Mouse (Mus musculus): ENCODE results near the gene Gtf3c5. TPM values are rescaled to one million over a fixed set of nuclear protein-coding genes. Genes with fewer than 3 reads are reported as not detected.

The Gtf3c5 gene
- polyA plus RNA-seq, 1 experiment from 2014 or later, result 28.6 TPM

DNA sequence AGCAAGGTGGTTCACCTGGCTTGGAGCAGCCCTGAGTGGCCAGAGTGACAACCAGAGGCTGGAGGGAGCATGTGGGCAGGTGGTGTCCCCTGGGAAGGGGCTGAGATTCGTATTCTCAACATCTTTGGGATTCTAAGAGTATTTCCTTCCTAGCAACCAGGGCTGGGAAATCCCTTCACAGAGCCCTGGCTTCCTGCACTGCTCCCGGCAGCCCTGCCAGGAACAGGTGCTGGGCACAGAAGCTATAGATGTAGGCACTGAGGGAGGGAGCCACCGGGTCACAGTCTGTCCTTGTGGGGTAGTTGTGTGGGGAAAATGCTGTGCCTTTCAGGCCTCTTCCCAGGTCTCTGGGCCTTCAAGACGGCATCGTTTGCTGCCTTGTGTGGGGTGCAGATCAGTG is 63.0 kb downstream of the Gtf3c5 start:
- peaks cover 21% of the 10 kb centered on the region for H3K4me1 ChIP-seq (ENCODE audit: control insufficient read depth, insufficient read depth, low read length)
- no peaks in the 10 kb centered on the region for H3K27me3 ChIP-seq (ENCODE audit: control insufficient read depth, insufficient read depth, low read length)
- H3K36me3 ChIP-seq (ENCODE audit: control insufficient read depth, insufficient read depth), result no peaks in the 10 kb centered on the region
- H3K9me3 ChIP-seq (replicated peaks; ENCODE audit: control insufficient read depth, low read length), result no peaks in the 10 kb centered on the region
- H3K9ac ChIP-seq (ENCODE audit: low read length), result no peak overlapping the region
- no peak overlapping the region for H3K4me3 ChIP-seq (ENCODE audit: low read length)
- H3K4me2 ChIP-seq (ENCODE audit: low read depth, low read length), result no peak overlapping the region
- H3K27ac ChIP-seq (ENCODE audit: low read length), result no peak overlapping the region
- 76% methylated on average over 5 of the region's 5 CpGs for WGBS
- no peak for ATAC-seq (replicated peaks; ENCODE audit: extremely low read depth, insufficient read depth, low FRiP score)

DNA sequence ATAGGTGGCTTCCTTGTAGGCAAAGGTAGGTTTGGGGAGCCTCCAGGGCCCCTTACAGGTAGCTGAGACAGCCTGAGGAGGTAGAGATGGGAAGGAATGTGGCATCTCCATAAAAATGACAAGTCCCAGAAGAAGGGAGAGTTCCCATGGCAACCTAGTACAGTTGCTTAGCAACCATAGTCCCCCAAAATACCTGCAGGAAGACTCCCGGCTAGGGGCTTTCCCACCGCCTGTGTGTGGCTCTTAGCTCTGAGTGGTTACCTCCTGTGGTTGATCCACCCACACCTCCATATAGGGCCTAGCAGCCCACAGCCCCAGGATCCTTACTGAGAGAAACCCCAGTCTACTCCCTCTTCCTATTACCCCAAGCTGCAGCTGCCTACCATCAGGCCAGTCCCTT is 65.3 kb downstream of the Gtf3c5 start:
- H3K9me3 ChIP-seq (replicated peaks; ENCODE audit: control insufficient read depth, low read length), result no peaks in the 10 kb centered on the region
- H3K4me3 ChIP-seq (ENCODE audit: low read length), result no peak overlapping the region
- H3K4me2 ChIP-seq (ENCODE audit: low read depth, low read length), result no peak overlapping the region
- peaks cover 17% of the 10 kb centered on the region for H3K4me1 ChIP-seq (ENCODE audit: control insufficient read depth, insufficient read depth, low read length)
- no peak for ATAC-seq (replicated peaks; ENCODE audit: extremely low read depth, insufficient read depth, low FRiP score)
- H3K27ac ChIP-seq (ENCODE audit: low read length), result no peak overlapping the region
- WGBS, result 62% methylated on average over 2 of the region's 2 CpGs
- H3K27me3 ChIP-seq (ENCODE audit: control insufficient read depth, insufficient read depth, low read length), result no peaks in the 10 kb centered on the region
- H3K9ac ChIP-seq (ENCODE audit: low read length), result no peak overlapping the region
- no peaks in the 10 kb centered on the region for H3K36me3 ChIP-seq (ENCODE audit: control insufficient read depth, insufficient read depth)

DNA sequence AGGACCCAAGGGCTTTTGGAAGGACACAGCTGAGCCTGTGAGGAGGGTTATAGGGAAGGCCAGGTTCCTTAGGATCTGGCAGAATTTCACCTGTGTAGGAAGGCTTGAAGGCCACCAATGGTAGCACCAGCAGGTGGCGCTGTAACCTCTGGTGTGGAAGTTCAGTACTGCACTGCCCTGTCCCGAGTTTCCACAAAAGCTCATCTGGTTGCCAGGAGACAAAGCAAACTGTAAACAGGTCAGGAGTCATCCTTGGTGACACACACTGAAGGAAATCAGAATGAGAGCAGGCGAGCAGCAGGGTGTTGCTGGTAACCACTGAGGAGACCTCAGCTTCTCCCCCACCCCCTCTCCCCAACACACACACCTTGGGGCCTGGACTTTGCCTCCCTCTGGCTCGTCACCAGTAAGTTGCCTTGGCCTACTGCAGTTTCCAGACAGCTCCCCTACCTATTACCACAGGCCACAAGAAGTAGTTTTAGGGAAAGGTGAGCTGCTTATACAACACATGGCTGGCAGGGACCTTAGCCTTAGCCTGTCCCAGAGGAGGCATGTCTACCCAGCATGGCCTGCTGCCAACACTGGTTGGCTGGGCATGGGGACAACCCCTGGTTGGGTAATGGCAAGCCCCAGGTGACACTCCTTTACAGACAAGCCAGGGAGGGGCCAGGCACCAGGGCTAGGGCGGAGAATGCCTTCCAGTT is 66.2 kb downstream of the Gtf3c5 start:
- Histone ChIP-seq H3K4me3 (ENCODE audit: low read length) (no peak overlapping the region), H3K9me3 (replicated peaks; ENCODE audit: control insufficient read depth, low read length) (no peaks in the 10 kb centered on the region), H3K36me3 (ENCODE audit: control insufficient read depth, insufficient read depth) (no peaks in the 10 kb centered on the region), H3K9ac (ENCODE audit: low read length) (no peak overlapping the region), H3K27ac (ENCODE audit: low read length) (no peak overlapping the region), H3K4me1 (ENCODE audit: control insufficient read depth, insufficient read depth, low read length) (peaks cover 17% of the 10 kb centered on the region), H3K27me3 (ENCODE audit: control insufficient read depth, insufficient read depth, low read length) (no peaks in the 10 kb centered on the region), H3K4me2 (ENCODE audit: low read depth, low read length) (no peak overlapping the region)
- peak; percentile 46; the same call in 1 of the 2 replicates for ATAC-seq (replicated peaks; ENCODE audit: extremely low read depth, insufficient read depth, low FRiP score)
- WGBS, result 41% methylated on average over 5 of the region's 5 CpGs

Small RNA genes within 50 kb of the gene (microRNA-seq; reads per million reads assigned to microRNA genes)
- not detected for gene Gm22824

Other genes starting within 250 kb of the Gtf3c5 start
- 2.8 and 3.6 TPM in 2 replicates for gene Ppp1r26, start 137.0 kb downstream of the Gtf3c5 start, polyA plus RNA-seq (2015; fragmentation: Nextera tagmentation; extraction: Ambion mirVana)
- gene 1700007K13Rik, start 117.4 kb downstream of the Gtf3c5 start, polyA plus RNA-seq (2015; fragmentation: Nextera tagmentation; extraction: Ambion mirVana), result 0.71 and 0.81 TPM in 2 replicates
- 52.0 and 52.7 TPM in 2 replicates for gene Mrps2, start 115.7 kb downstream of the Gtf3c5 start, polyA plus RNA-seq (2015; fragmentation: Nextera tagmentation; extraction: Ambion mirVana)
- 0.43 and 1.1 TPM in 2 replicates for gene Gbgt1, start 86.9 kb downstream of the Gtf3c5 start, polyA plus RNA-seq (2015; fragmentation: Nextera tagmentation; extraction: Ambion mirVana)
- 1.3 and 1.4 TPM in 2 replicates for gene Gm10134, start 77.7 kb downstream of the Gtf3c5 start, polyA plus RNA-seq (2015; fragmentation: Nextera tagmentation; extraction: Ambion mirVana)
- 21.2 and 22.3 TPM in 2 replicates for gene Ralgds, start 70.6 kb downstream of the Gtf3c5 start, polyA plus RNA-seq (2015; fragmentation: Nextera tagmentation; extraction: Ambion mirVana)
- gene Cel, start 20.3 kb downstream of the Gtf3c5 start, polyA plus RNA-seq (2015; fragmentation: Nextera tagmentation; extraction: Ambion mirVana), result 0.30 TPM in 1 of 2 replicates, not detected in the other
- gene Gfi1b, start 38.2 kb upstream of the Gtf3c5 start, polyA plus RNA-seq (2015; fragmentation: Nextera tagmentation; extraction: Ambion mirVana), result 0.84 and 0.92 TPM in 2 replicates
- gene Tsc1, start 57.5 kb upstream of the Gtf3c5 start, polyA plus RNA-seq (2015; fragmentation: Nextera tagmentation; extraction: Ambion mirVana), result 16.7 and 17.5 TPM in 2 replicates
- gene Spaca9, start 116.0 kb upstream of the Gtf3c5 start, polyA plus RNA-seq (2015; fragmentation: Nextera tagmentation; extraction: Ambion mirVana), result 0.96 and 1.3 TPM in 2 replicates
- 0.30 and 0.80 TPM in 2 replicates for gene Ak8, start 116.4 kb upstream of the Gtf3c5 start, polyA plus RNA-seq (2015; fragmentation: Nextera tagmentation; extraction: Ambion mirVana)